Mouse (Mus musculus) adipocyte (in vitro differentiated cells): Measurements from ENCODE around the gene Ddo.
A peak's percentile ranks its signal among the peaks of the same experiment; 100 is the strongest.

Source experiments
- DNase-seq: peaks from one replicate; pipeline ENCODE4 v3.0.0-alpha.2; 2016; ENCODE audit warnings: low spot score

The Ddo gene

DNA sequence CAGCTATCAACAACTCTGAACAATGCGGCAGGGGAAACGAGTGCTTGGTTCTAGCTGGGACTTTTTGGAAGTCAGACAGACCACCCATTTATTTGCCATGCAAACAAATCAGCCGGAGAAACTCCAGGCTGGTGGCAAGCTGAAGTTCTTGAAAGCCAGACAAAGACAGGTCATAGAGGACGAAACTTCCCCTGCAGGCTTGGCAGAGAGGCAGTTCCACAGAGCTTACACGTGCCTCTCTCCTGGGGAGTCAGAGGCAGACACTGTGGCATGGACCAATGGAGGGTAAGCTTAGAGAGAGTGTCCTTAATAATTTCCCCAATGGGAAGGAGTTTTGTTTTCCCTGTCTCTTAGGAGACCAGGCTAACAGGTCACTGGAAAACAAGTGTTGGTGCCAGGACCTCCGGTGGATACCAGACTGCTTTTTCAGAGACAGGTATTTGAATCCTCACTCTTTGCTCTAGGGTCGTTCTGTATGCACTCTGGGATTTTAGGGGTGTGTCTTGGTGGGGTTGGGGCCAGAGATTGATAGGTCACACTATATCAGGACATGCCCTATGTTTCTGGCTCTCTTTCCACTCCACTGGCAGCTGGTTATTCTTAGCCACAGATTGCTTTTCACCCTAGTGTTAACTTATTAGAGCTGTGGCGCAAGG, at the start of gene Ddo:
Ddo (plus strand) TSS at position 356 of the 656 bp plus-strand sequence.
- peak; percentile 83 for DNase-seq

DNA sequence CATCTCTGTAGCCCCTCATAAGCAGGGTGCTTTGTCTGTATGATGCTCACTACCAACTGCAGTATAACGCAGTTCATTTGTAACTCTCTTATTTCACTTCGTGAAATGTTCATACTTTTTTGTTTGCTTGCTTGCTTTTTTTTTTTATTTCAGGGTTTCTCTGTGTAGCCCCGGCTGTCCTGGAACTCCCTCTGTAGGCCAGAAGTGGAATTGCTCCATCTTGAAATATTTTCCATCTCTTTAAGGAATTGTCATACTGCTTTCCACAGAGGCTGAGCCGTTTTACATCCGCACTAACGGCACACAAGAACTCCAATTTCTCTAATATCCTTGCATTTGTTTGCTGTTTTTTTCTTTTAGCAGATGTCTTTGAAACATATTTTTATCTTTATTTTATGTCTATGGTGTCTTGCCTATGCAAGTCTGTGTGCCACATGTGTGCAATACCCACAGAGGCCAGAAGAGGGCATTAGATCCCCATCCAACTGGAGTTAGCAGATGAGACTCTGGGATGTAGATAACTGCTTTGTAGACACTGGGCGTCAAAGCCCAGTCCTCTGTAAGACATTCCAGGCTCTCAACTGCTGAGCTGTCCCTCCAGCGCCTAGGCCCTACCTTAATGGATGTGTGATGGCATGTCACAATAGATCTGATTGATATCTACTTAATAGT, 46.1 kb upstream of the Ddo start:
- peak; percentile 33 for DNase-seq

DNA sequence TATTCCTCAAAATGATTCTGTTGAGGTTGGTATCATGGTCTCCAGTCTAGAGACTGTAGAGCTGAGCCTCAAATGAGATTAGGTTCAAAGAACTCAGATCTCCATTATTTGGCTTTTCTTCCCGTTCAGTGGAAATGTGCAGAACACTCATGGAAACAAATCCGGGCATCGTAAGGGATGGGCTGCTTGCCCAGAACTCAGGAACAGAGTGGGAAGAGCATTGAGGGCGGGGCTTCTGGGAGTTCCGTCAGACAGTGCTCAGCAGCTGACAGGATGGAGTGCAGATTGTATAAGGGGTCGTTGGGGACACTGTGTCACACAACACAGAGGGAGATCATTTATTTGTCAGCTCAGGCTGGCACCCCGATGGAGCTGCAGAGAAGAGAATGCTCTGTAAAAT, 37.6 kb upstream of the Ddo start:
- DNase-seq = no peak

DNA sequence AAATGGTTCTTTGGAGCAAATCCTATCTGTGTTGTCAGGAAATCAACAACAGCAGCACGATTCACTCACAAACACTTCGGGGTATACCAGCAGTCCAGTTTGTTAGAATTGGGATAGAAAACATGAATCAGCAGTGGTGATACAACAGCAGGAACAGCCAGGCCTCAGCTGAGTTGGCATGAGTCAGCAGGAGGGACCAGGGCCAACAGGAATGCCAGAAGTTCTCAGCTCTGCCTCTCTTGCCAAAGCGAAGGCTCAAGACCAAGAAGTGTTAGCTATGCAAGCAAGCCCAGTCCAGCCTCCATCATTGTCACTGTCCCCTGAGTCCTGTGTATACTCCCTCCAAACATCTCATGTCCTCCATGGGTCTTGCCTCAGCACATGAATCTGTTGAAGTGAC, 32.6 kb upstream of the Ddo start:
- DNase-seq = peak; percentile 85

DNA sequence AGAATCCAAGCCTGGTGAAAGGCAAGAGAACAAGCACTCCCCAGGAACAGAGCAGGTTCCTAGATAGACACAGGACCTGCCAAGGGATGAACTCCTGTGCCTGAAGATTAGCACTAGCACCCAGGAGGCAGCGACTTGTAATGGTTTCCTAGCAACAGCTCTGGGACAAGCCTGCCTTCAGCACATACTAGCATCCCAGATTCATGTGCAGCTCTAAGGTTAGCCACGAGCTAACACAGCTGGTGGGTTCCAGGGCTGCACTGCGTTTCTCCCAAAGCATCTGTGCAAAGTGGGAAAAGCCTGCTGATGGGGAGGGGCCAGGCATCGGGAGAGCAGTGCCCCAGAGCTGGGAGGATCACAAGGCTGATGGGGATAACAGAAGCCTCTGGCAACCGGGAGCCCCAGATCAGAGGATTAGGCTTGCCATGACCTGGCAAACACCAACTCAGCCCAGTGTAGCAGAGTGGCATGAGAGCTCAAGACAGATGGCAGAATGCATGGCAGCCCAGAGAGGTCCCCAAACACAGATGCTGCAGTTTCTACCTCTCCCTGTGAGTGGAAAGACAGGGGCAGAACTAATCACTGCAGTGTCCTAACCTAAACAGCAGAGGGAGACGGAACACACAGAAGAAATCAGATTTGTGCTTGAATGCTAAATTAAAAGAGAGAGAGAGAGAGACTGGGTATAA, 25.0 kb upstream of the Ddo start:
- peak; percentile 39 for DNase-seq

DNA sequence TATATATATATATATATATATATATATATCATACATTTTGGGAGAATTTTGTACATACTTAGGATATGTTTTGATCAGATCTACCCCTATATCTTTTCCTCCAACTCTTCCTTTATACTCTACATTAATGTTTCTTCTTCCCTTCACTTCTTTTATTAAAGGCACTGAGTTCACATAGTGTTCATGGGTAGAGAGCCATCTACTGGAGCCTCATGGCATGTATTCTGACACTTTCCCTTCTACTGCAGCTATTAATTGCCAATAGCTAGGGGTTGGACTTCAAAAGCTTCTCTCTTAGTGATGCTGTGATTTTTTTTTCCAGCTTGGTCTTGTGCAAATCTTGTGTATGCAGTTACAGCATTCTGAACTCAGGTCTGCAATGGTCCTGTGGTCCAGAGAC, 11.8 kb upstream of the Ddo start:
- peak; percentile 25 for DNase-seq

DNA sequence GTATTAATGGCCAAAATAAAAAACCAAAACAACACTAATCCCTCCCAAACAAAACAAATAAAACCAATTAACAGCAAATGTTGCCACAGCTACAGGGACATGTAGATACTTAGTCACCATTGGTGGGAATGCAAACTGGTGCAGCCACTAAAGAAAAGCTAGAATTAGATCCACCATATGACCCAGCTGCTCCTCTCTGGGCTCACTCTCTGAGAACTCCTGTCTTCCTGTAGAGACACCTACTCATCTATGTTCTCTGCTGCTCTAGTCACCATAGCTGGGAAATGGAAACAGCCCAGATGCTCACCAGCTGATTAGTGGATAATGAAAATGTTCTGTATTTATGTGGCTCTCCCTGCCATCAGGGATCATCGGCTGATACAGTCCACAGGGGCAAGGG, 10.1 kb upstream of the Ddo start:
- no peak for DNase-seq

DNA sequence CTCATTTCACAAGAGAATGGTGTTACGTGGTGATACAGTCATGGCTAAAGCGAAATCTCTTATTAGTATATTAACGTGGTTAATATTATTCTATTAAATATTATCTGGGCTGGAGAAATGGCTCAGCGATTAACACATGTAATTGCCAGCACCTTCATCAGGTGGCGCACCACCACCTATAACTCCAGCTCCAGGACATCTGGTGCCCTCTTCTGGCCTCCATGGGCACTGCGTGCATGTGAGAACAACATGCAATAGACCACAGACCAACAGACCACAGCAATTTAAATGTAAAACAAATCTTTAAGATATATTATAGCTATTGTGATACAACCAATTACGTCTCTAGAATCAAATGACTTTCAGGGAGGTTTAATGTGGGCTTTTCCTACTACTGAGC, 671 bp upstream of the Ddo start:
- DNase-seq = peak; percentile 54

DNA sequence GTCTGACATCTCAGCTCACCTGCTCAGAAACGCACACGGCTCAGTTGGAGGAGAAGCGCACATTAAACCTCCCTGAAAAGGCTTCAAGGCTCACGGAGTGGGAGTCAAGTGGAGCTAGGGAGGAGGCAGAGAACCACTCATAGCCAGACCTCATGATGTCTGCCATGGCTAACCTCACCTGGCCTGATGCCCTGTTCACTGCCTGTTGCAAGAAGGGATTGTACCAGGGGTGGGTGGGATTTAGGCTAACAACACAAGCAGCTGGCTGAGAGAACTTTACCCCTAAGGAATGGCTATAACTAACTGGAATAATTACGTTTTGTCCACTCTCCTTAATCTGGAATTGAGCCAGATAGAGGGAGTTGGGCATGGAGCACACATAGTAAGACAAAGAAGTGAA, 646 bp downstream of the Ddo start:
- peak; percentile 45 for DNase-seq

DNA sequence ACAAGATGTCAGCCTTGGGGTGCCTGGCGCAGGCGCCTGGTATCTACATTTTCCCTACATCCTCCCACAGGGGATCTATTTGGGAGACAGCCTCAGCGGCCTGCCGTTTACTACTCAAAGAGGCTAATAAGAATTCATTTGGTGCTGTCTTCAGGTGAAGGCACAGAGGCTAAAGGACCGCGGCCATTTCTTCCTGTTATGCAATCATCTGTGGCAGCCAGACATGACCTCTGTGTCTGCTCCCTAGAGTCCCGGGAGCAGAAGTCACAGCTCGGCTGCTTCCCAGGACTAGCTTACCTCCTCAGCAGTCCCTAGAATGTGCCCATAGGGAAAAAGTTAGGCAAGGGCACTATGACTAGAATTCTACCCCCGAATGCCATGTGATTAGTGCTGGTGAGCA, 1.1 kb downstream of the Ddo start:
- DNase-seq = peak; percentile 79

DNA sequence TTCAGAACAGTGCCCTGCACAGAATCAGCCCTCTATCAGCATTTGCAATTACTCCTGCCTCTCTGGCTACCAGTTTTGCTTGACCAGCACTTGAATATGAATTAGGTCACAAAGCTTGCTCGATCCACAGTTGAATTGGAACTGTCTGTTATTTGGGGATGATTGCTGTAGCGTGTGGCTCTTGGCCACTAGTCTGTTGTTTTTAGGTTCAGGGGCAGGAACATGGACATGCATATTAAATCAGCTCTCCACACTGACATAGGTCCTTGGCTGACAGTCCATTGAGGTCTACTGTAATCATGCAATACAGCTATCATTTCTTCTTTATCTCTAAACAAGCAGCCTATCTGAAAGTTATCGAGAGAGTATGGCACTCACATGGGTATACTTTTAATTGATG, 2.3 kb downstream of the Ddo start:
- no peak for DNase-seq

DNA sequence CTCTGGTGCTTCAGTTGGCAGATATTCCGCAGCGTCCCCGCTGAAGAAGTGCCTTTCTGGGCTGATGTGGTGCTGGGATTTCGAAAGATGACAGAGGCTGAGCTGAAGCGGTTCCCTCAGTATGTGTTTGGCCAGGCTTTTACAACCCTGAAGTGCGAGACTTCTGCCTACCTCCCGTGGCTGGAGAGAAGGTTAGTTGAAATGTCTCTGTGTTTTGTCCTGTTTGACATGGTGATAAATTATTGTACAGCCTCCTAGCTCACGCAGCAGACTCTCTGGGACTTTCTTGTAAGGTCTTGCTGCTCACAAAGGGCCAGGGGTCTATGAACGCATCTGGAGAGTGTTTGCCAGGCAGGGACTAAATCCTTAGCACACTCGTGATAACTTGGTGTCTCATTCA, 7.5 kb downstream of the Ddo start:
- no peak for DNase-seq

DNA sequence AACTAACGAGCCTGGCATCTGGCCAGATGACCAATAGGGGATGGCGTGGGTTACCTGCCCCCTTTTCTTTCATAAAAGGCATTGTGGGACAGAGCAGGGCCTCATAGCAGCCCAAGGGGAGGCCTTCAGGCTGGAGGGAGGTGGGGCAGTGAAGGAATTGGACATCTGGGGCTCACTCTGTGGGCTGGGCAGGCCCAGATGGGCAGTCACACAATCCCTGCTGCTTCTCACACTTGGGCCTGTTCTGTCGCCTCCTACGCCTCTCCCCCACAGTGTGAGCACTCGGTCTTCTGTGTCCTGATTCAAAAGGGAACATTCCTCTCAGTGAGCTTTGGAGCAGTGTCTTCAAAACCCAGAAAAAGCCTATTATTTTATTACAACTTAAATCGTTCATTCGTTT, 8.5 kb downstream of the Ddo start:
- no peak for DNase-seq

DNA sequence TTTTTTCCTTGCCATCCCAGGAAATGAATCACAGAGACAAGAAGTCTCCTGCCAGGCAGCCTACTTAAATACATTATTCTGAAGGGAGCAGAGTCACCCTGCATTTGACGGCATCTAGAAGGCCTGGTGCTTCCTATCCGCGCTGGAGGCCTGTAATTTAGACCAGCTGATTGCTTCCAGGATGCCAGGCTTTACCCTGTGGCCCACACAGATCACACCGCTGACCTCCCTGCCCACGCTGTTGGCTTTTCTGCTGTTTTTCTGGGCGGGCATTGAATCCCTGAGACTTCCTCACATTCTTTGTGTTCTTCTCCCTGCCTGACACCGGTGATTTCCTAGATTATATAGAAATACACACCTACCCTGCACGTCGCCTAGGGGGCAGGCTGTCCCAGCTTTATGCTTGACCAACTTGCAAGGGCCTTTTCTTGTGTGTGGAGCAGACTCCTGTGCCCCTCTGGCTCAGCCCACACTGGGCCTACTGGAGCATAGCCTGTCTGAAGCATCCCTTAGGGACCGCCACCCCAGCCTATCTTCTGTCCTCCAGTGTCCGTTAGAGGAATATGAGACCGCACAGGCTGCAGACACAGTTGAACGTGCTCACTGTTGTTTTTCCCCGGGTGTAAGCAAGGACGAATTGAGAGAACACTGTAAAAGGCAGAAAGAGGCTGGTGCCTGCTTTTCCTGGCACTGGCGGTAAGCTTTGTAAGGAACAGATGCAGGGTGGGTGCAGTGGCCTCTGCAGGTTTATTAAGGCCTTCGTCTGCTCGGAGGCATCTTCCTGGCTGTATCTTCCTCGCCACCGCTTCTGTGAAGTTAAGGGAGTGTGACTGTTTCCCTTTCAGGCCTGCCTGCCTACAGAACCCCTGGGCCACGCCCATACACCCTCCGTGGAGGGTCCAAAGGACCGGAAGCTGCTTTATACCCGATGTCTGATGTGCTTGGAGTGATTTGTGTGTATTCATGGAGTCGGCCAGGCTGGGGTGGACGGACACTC, 9.3 kb downstream of the Ddo start:
- peak; percentile 40 for DNase-seq

DNA sequence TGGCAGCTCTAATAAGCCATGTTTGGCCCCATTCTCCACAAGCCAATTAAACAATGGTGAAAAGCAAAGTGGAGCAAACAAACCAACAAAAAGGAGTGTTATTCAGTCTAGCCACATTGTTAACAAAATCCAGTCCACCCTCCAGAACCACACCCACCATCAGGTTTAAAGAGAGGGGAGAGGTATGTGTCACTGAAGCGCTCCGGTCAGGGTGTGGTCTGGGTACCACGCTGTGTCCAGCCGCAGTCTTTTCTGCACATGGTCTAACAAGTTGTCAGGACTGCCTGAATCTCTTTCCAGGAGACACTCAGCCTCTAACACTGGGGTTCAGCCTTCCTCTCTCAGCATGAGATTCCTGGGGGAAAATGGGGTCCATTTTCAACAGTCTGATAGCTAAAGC, 10.6 kb downstream of the Ddo start:
- DNase-seq = no peak

DNA sequence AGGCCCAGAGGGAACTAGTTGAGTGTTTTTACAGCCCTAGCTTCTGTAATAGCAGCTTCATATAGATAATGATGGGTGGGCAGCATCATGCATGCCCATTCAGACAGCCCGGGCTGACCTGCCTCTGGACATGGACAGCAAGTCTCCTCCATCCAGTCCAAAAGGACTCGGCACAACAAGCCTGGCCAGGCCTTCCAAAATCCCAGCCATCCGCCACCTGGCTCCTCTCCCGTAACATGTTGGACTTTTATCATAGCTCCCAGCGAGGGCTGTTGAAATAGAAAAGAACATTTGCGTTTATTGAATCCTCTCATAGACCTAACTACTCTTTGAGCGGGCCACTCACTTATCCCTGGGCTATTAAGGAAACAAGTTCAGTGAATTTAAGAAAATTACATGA, 12.1 kb downstream of the Ddo start:
- no peak for DNase-seq

DNA sequence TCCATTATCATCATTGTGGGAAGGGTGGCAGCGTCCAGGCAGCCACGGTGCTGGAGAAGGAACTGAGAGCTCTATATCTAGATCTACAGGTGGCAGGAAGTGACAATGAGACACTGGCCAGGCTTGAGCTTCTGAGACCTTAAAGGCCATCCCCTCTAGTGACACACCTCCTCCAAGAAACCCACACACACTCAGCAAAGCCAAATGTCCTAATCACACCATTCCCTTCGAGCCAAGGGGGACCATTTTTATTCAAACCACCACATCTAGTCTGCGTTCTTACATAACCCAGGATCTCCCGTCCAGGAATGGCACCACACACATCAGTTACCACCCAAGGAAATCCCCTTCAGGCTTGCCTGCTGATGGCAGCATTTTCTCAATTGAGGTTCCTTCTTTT, 13.3 kb downstream of the Ddo start:
- no peak for DNase-seq

DNA sequence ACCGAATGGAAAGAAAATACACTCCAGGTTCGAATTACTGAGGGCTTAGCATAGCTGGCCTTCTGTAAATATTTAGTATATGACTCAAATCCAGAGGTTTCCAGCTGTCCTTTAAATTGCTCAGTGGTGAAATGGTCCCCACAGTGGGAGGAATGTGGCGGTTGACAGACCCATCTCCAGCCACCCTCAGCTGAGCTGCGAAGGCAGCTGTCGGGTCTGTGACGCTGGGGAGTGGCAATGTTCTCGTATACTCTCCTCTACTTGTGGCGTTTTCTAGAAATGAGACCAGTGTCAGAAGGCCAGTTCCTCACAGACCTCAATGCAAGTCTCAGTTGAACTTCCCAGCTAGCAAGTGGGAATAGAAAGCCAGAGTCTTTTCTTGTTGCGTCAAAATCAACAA, 14.6 kb downstream of the Ddo start:
- DNase-seq = no peak

DNA sequence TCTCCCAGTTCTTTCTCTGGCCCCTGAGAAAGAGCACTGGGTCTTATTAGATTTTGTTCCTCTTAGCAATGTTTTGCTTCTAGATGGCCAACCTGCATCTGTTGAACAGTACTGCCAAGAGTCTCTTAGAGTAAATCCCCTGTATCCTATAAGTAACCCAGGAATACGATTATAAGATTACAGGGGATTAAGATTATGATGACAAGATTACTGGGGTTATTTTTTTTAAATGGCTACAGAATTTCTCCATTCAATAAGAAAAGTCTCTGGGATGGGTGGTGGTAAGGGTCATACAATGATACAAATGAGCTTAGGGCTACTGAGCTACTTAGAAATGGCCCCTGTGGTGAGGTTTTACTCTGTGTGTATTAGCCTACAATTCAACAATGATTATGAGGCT, 15.5 kb downstream of the Ddo start:
- no peak for DNase-seq

DNA sequence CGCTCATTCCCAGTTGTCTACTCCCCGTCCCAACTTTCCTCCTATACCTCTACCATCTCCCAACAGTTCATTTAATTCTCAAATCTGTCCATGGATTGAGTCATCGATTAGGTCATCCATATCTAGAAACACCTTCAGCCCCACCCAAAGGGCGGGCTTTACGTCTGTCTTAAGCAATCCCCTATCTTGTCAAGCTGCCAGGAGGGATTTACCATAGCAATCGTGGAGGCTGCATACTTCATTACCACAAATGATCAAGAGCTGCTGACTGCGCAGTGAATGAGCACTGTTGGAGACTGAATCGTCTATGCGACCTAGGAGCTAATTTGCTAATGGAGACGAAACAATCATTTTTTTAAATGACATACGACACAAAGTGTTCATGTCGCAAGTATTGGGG, 19.0 kb downstream of the Ddo start:
- DNase-seq = no peak

DNA sequence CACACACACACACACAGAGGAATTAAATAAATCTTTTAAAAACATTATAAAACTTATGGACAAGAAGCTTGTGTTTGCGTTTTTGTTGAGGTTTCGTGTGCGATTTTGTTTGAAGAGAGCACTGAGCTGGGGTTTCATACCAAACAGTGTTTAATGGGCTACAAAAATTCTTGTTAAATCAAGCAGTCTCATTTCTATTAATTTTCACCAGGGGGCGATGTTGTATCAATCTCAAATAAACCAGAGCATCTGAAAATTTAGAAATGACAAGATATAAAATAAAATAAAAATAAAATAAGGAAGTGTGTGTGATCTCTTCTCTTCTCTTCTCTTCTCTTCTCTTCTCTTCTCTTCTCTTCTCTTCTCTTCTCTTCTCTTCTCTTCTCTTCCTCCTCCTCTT, 19.8 kb downstream of the Ddo start:
- DNase-seq = peak; percentile 74

DNA sequence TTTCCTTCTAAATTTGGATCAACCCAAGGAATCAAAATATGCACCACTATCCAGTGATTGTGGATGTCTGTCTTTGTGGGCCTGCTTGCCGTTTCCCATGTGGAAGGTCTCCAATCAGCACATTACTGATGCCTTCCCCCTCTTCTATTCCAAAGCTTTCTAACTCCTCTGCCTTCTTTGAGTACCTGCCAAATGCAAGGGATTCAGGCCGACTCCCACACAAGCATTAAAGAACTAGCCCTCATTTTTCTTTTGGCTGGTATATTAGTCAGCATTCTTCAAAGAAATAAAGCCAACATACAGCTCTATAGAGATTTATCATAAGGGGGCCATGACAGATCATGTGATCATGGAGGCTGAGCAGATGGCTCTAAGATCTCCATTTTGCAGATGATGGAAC, 21.9 kb downstream of the Ddo start:
- no peak for DNase-seq
